In genomic region chr12:85497310-85498135, GRCm38 (mm10) we compare ENCODE assay signal across 9 mouse cellular contexts. TPM values are rescaled to one million over a fixed set of nuclear protein-coding genes. Genes with fewer than 3 reads are reported as not detected.
A peak's percentile ranks its signal among the peaks of the same experiment; 100 is the strongest.
DNase-seq lines count a peak whose midpoint lies in the region; ATAC-seq and TF ChIP-seq lines count a peak whose summit lies in the region.
"Had no signal": no experiment of that assay in that cellular context is flagged by ENCODE, and none has a peak within 500 bp of the region (broad histone marks: within the 10 kb centered on the region; RNA-seq: fewer than 3 reads in every experiment).

No protein-coding gene starts in this region.

- H3K4me3 ChIP-seq in left cerebral cortex, adult 2 months: no peak overlapping the region

- peak; percentile 70 for ATAC-seq in common myeloid progenitor, adult 5-6 weeks (replicated peaks; ENCODE audit: low read depth, poor library complexity, severe bottlenecking)
- peak; percentile 49; the same call in 1 of the 2 replicates for ATAC-seq in megakaryocyte-erythroid progenitor cell, adult 5-6 weeks (replicated peaks; ENCODE audit: low FRiP score, low TSS enrichment, poor library complexity, severe bottlenecking)

- TF ChIP-seq CTCF in left cerebral cortex, adult 2 months (IDR thresholded peaks at IDR 0.05): no peak

- intact Hi-C loops in left cerebral cortex, postnatal 4 days (cut with DNase I): loop anchor here (5.0 to 10.0 kb wide), 2 partner anchors 165 to 317 kb away; no protein-coding TSS in a partner anchor
- intact Hi-C loops in left cerebral cortex, postnatal 36 days (cut with DNase I): loop anchor here (2.0 to 5.0 kb wide), 2 partner anchors 167 to 230 kb away; no protein-coding TSS in a partner anchor
- intact Hi-C loops in left cerebral cortex, adult 2 months (cut with DNase I): loop anchor here (2.0 kb wide), 1 partner anchor 165 kb away; no protein-coding TSS in a partner anchor

- DNase-seq in left cerebral cortex, postnatal 4 days: peak; percentile 22
- no peak for DNase-seq in left cerebral cortex, postnatal 36 days (ENCODE audit: low spot score in 2 of 2)
- peak; percentile 47 for DNase-seq in heart, postnatal 4 days
- DNase-seq in left cerebral cortex, adult 2 months (ENCODE audit: extremely low spot score in 1 of 2, low spot score in 2 of 2): no peak
- no peak for DNase-seq in kidney, postnatal 10 days
- DNase-seq in thymus, postnatal 0 days (ENCODE audit: low spot score): no peak

- no peak overlapping the region for H3K27ac ChIP-seq in left cerebral cortex, adult 2 months
- H3K27ac ChIP-seq: kidney, postnatal 0 days had no signal

RNA-seq across cellular contexts. Expression of gene Fos, which starts 23.8 kb away (rescaled TPM):
- total RNA-seq in left cerebral cortex, postnatal 4 days (2021): 1 to 10 TPM; 6.3 to 8.1 TPM
- 10 to 100 TPM; 21.9 to 74.3 TPM for total RNA-seq in left cerebral cortex, postnatal 36 days (2021)
- 421 and 492 TPM in 2 replicates for total RNA-seq in common myeloid progenitor, adult 5-6 weeks (2017)
- total RNA-seq in heart, postnatal 4 days (2021): 1 to 10 TPM; 5.6 to 9.9 TPM
- 2.8 and 16.5 TPM in 2 replicates for total RNA-seq in megakaryocyte-erythroid progenitor cell, adult 5-6 weeks (2014; fragmentation: Nextera tagmentation)
- 257 and 293 TPM in 2 replicates for total RNA-seq in megakaryocyte-erythroid progenitor cell, adult 5-6 weeks (2017)
- total RNA-seq in left cerebral cortex, adult 2 months (2021): 10 to 100 TPM; 56.9 to 88.9 TPM
- 3.9 and 4.9 TPM in 2 replicates for polyA plus RNA-seq in thymus, postnatal 0 days (2015; fragmentation: Nextera tagmentation; extraction: Ambion mirVana)

Comparison
In these comparisons a context has a peak if more than half of its experiments do, and no peak if none do; other contexts are left out.
1. DNase-seq: peak in left cerebral cortex, postnatal 4 days (single experiment) and heart, postnatal 4 days (single experiment); none in left cerebral cortex, postnatal 36 days (0 of 2), left cerebral cortex, adult 2 months (0 of 2), kidney, postnatal 10 days (single experiment) and thymus, postnatal 0 days (single experiment).